Mouse (Mus musculus) heart, postnatal 0 days (tissue): ENCODE measurements around the gene D630003M21Rik. TPM values are rescaled to one million over a fixed set of nuclear protein-coding genes. Genes with fewer than 3 reads are reported as not detected.
A peak's percentile ranks its signal among the peaks of the same experiment; 100 is the strongest.

ENCODE experiments used
- ATAC-seq: fragments of 200-750 bp; cut with Nextera tagmentation; 2 replicates; pipeline ENCODE4 v1.8.0; 2017; ENCODE audit warnings: low read depth, moderate number of reproducible peaks, moderate library complexity; ENCODE audit not compliant: insufficient read depth
- DNase-seq: peaks from one replicate; pipeline ENCODE4 v3.0.0-alpha.2; 2016; ENCODE audit warnings: low spot score
- H3K27ac ChIP-seq: fragments of 300-500 bp; sonication (generic); 2 replicates; pipeline ENCODE4 v1.5.1; 2014; ENCODE audit warnings: low read depth, mild to moderate bottlenecking
- H3K27me3 ChIP-seq: fragments of 300-500 bp; sonication (generic); 2 replicates; pipeline ENCODE4 v1.6.1; 2014; ENCODE audit warnings: low read length, mixed read lengths; ENCODE audit not compliant: control insufficient read depth, insufficient read depth
- H3K36me3 ChIP-seq: fragments of 300-500 bp; sonication (generic); replicated peaks from 2 replicates; pipeline ENCODE4 v1.6.1; 2014; ENCODE audit warnings: low read length, mixed read lengths; ENCODE audit not compliant: control insufficient read depth, insufficient read depth
- H3K4me1 ChIP-seq: fragments of 300-500 bp; sonication (generic); 2 replicates; pipeline ENCODE4 v1.6.1; 2014; ENCODE audit warnings: antibody characterized with exemption; ENCODE audit not compliant: control insufficient read depth, insufficient read depth
- H3K4me2 ChIP-seq: fragments of 300-500 bp; sonication (generic); 2 replicates; pipeline ENCODE4 v1.6.1; 2014; ENCODE audit warnings: low read depth, mild to moderate bottlenecking, low read length, moderate library complexity
- H3K4me3 ChIP-seq: fragments of 300-500 bp; sonication (generic); 2 replicates; pipeline ENCODE4 v1.5.1; 2014; ENCODE audit warnings: low read depth, low read length
- H3K9ac ChIP-seq: fragments of 300-500 bp; sonication (generic); replicated peaks from 2 replicates; pipeline ENCODE4 v1.6.1; 2014; ENCODE audit warnings: low read depth, low read length, mixed read lengths
- H3K9me3 ChIP-seq: fragments of 300-500 bp; sonication (generic); replicated peaks from 2 replicates; pipeline ENCODE4 v1.6.1; 2016; ENCODE audit warnings: low read length; ENCODE audit not compliant: control insufficient read depth
- CTCF ChIP-seq: IDR thresholded peaks from 2 replicates; pipeline ENCODE4 v1.5.1; 2016; ENCODE audit warnings: antibody characterized with exemption, control low read depth, low read depth
- EP300 ChIP-seq: IDR thresholded peaks from 2 replicates; pipeline ENCODE4 v1.6.1; 2016; ENCODE audit warnings: antibody characterized with exemption, low read depth
- WGBS: fragments of 180-500 bp; shearing (Covaris S2); extraction: QIAGEN DNeasy Blood & Tissue Kit; methylation state at CpG from one replicate; pipeline ENCODE4 v1.1.7; 2014; 5-methylcytosine and 5-hydroxymethylcytosine counted together
- polyA plus RNA-seq: library from polyadenylated mRNA; unstranded; fragments of >200 nt; fragmentation: Nextera tagmentation; extraction: Ambion mirVana; gene quantifications from 2 replicates; pipeline ENCODE4 v1.2.1, GENCODE M21; 2015
- total RNA-seq: library from RNA; depleted of rRNA; stranded (reverse); fragments of >200 nt; gene quantifications from 2 replicates; pipeline ENCODE4 v1.2.3, GENCODE M21; 2014; ENCODE audit warnings: low replicate concordance; rRNA removed

Gene D630003M21Rik
- total RNA-seq (2.0 and 2.4 TPM in 2 replicates), polyA plus RNA-seq (2.1 and 2.5 TPM in 2 replicates)

DNA sequence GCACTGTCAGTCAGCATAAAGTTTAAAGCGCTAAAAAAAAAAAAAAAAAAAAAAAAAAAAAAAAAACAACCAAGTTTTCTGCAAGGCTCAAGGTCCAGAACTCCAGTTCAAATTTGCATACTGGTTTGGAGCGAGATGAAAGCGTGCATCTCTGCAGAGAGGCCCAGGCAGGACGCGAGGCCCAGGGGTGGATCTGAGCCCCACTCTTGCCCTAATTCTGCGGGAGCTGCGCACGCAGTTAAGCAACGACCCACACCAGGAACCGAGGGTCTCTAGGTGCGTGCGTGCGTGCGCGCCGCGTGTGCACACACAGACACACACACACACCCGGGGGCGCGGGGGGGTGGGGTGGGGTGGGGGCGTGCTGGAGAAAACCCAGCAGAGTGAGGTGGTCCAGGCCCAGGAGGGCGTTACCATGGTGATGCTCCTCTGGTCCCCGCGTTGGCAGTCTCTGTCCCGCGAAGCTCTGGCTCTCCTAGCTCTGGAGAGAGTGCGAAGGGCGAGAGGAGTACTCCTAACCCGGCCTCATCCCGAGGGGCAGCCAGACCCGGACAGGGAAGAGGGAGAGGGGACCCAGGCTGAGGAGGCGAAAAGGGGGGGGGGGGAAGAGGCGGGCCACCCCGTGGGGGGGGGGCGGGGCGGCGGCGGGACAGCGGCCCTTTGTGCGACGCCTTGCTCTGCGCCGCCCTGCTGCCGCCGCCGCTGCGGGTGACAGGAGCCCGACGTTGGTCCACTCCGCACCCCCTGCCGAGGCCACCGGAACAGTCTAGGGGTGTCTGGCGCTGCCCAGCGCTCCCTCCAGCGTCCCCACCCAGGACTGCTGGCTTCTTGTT, at the start of gene D630003M21Rik:
Gene D630003M21Rik (minus strand): TSS at position 553 of the 833 bp plus-strand sequence.
- WGBS: 2% methylated on average over 30 of the region's 55 CpGs
- Histone ChIP-seq H3K9me3 (no peaks in the 10 kb centered on the region), H3K9ac (peak within 1 kb of the TSS; percentile 14; the same call in 1 of the 2 replicates), H3K36me3 (no peaks in the 10 kb centered on the region), H3K4me1 (peaks cover 3% of the 10 kb centered on the region; the same call in 1 of the 2 replicates), H3K4me2 (peak within 1 kb of the TSS; percentile 63), H3K27ac (no peak within 1 kb of the TSS), H3K4me3 (peak within 1 kb of the TSS; percentile 41), H3K27me3 (peaks cover 18% of the 10 kb centered on the region)
- ATAC-seq (peak; percentile 39; the same call in 1 of the 2 replicates), DNase-seq (no peak)
- no peak for TF ChIP-seq EP300
- TF ChIP-seq CTCF: no peak

DNA sequence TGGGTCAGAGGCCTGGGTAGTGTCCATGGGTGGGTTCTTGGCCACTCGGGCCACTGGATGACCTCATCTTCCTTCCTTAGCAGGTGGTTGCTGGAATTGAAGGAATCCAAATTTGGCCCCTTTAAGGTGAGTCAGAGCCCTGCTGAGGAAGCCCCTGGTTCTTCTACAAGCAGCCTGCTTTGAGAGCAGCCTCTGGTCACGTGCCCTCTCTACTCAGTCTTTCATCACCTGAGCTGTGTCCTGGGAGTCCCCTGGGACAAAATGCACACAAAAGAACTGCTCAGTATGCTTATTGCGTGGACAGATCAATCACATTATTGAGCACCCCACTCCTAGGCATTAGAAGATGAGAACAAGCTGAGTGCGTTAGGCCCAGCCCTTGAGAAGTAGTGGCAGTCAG, 47.9 kb upstream of the D630003M21Rik start:
- Histone ChIP-seq H3K9me3 (no peaks in the 10 kb centered on the region), H3K4me3 (no peak overlapping the region), H3K27ac (no peak overlapping the region), H3K4me2 (no peak overlapping the region), H3K36me3 (no peaks in the 10 kb centered on the region), H3K27me3 (no peaks in the 10 kb centered on the region), H3K4me1 (no peaks in the 10 kb centered on the region), H3K9ac (no peak overlapping the region)
- no peak for TF ChIP-seq EP300
- TF ChIP-seq CTCF: no peak
- no peak for DNase-seq
- WGBS: 53% methylated on average over 4 of the region's 4 CpGs
- ATAC-seq: no peak

DNA sequence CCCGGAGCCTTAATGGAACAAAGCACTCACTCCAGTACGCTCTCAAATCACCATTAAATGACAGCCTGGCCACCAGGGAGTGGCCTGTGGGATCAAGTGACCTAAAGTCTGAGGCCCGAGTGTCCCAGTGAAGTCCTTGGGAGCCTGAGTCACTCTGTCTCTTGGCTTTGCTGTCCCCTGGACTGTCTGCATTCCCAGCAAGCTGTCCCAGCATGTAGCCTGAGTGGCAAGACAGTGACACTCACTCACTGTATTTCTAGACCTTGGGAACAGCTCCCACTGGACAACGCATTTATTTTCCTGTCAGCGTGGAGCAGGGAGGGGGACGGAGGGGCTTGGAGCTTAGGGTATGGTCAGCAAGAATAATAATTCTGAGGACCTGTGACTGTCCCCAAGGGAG, 47.4 kb upstream of the D630003M21Rik start:
- Histone ChIP-seq H3K9me3 (no peaks in the 10 kb centered on the region), H3K27ac (no peak overlapping the region), H3K9ac (no peak overlapping the region), H3K36me3 (no peaks in the 10 kb centered on the region), H3K4me1 (no peaks in the 10 kb centered on the region), H3K27me3 (no peaks in the 10 kb centered on the region), H3K4me2 (no peak overlapping the region), H3K4me3 (no peak overlapping the region)
- ATAC-seq (no peak), DNase-seq (no peak)
- TF ChIP-seq EP300 (no peak), CTCF (no peak)
- WGBS: 56% methylated on average over 6 of the region's 6 CpGs

DNA sequence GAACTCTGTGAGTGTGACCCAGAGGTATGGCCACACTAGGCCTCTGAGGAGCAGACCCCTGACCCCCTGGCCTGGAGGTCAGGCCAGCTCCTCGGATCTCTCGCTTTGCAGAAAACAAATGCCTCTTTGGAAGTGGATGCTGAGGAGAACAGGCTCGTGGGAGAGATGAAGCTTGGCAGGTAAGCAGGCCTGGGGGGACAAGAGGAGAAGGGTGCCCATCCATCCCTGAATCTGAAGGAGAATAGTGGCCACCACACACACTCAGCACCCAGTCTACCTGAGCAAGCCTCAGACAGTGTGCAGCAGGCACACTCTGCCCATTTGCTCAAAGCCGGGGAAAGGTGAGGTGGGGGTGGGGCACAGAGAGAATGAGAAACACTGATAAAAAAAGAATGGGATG, 46.8 kb upstream of the D630003M21Rik start:
- Histone ChIP-seq H3K27me3 (no peaks in the 10 kb centered on the region), H3K36me3 (no peaks in the 10 kb centered on the region), H3K4me2 (no peak overlapping the region), H3K4me1 (no peaks in the 10 kb centered on the region), H3K9me3 (no peaks in the 10 kb centered on the region), H3K4me3 (no peak overlapping the region), H3K27ac (no peak overlapping the region), H3K9ac (no peak overlapping the region)
- no peak for DNase-seq
- no peak for ATAC-seq
- WGBS: 81% methylated on average over 4 of the region's 4 CpGs
- TF ChIP-seq EP300 (no peak), CTCF (no peak)

DNA sequence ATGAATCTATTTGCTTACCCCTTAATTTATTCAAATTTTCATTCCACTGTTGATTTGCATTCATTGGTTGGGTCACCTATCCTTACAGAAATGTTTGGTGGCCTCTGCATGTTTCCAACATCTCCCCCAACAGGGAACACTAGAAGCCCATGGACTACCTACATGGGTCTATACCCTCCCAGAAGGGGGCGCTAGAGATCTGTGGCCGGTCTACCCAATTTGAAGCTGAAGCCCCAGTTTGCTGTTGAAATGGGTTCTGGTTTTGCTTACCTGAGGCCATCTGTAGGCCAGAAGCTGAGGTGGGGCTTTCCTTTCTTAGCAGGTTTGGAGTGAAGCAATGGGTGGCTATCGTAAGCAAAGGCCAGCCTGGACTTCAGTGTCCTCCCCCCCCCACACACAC, 46.3 kb upstream of the D630003M21Rik start:
- 85% methylated on average over 3 of the region's 3 CpGs for WGBS
- no peaks in the 10 kb centered on the region for H3K36me3 ChIP-seq
- no peak for TF ChIP-seq EP300
- TF ChIP-seq CTCF: no peak
- H3K27me3 ChIP-seq: no peaks in the 10 kb centered on the region
- H3K4me1 ChIP-seq: no peaks in the 10 kb centered on the region
- H3K9ac ChIP-seq: no peak overlapping the region
- H3K4me3 ChIP-seq: no peak overlapping the region
- ATAC-seq (no peak), DNase-seq (no peak)
- no peak overlapping the region for H3K4me2 ChIP-seq
- H3K9me3 ChIP-seq: no peaks in the 10 kb centered on the region
- H3K27ac ChIP-seq: no peak overlapping the region

DNA sequence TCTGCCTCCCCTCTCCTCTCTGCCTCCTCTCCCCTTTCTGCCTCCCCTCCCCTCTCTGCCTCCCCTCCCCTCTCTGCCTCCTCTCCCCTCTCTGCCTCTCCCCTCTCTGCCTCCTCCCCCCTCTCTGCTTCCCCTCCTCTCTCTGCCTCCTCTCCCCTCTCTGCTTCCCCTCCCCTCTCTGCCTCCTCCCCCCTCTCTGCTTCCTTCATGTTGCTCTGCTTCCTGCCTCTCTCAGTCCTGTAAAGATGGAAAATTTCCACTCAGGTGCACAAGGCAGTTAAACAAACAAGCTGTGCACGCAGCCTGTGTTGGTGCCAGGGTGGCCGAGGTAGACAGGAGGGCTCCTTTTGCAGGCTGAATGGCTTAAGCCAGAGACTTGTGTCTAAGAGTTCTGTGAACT, 44.6 kb upstream of the D630003M21Rik start:
- no peak for ATAC-seq
- Histone ChIP-seq H3K9me3 (no peaks in the 10 kb centered on the region), H3K36me3 (no peaks in the 10 kb centered on the region), H3K9ac (no peak overlapping the region), H3K4me3 (no peak overlapping the region), H3K4me2 (no peak overlapping the region), H3K27ac (no peak overlapping the region), H3K27me3 (no peaks in the 10 kb centered on the region), H3K4me1 (no peaks in the 10 kb centered on the region)
- TF ChIP-seq EP300 (no peak), CTCF (no peak)
- DNase-seq: no peak
- 25% methylated on average over 2 of the region's 2 CpGs for WGBS
